Mouse (Mus musculus): ENCODE data around the gene Hmcn1. TPM values are rescaled to one million over a fixed set of nuclear protein-coding genes. Genes with fewer than 3 reads are reported as not detected.

Hmcn1 gene
- polyA plus RNA-seq (2014; fragmentation: Nextera tagmentation; extraction: Ambion mirVana) = 25.5 and 32.8 TPM in 2 replicates

DNA sequence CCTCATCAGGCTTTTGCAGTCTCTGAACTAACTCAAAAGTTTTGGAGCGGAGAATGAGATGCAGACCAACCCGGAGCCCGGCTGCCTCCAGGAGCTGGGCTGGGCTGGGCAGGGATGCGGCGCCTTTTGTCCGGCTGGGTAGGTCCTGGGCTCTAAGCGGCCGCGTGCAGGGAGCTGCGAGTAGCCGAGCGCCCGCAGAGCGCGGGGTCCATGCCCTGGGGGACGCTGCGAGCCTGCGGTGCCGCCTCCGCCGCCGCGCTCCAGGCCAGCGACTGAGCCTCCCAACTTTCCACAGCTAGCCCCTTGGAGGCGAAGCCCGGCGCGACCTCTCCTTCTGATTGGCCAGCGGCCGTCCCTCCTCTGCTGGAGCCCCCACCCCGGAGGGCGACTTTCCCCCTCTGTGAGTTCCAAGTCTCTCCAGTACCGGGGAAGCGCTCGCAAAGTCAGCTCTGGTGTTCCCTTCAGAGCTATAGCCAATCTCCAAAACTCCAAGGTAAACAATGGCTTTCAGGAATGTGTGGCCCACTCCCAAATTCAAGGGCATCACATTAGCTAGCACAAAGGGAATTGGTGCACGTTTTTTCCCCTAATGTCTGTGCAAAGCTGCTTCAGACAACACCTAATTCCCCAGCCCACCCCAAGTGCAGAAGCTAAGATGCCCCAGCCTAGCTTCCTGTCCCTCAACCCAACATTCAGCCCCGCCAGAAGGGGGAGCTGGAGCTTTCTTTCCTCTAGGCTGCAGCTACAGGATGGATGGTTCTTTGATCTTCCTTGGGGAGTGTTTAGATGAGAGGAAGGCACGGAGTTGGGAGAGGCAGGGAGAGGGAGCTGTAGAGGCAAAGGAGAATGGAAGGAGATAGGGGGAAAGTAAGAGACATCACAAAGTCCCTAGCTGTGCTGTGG is at the start of gene Hmcn1:
Gene Hmcn1, minus strand, starts transcription at position 274 of the 903 bp plus-strand sequence.
- peak within 1 kb of the TSS; percentile 83 for H3K27ac ChIP-seq (replicated peaks; ENCODE audit: low read depth, low read length)
- DNase-seq (ENCODE audit: low spot score) (peak; percentile 90), ATAC-seq (replicated peaks; ENCODE audit: insufficient number of reproducible peaks, low FRiP score, low TSS enrichment, low read depth) (peak; percentile 91)
- WGBS = under 1% methylated on average over 37 of the region's 38 CpGs
- H3K27me3 ChIP-seq (ENCODE audit: control insufficient read depth, insufficient read depth, low read length) = no peaks in the 10 kb centered on the region
- no peaks in the 10 kb centered on the region for H3K9me3 ChIP-seq (replicated peaks; ENCODE audit: control insufficient read depth, low read length)
- H3K4me3 ChIP-seq (ENCODE audit: low read depth, low read length) = peak within 1 kb of the TSS; percentile 52
- H3K4me2 ChIP-seq (ENCODE audit: low read depth, low read length) = peak within 1 kb of the TSS; percentile 60
- peak within 1 kb of the TSS; percentile 69 for H3K9ac ChIP-seq (replicated peaks; ENCODE audit: low read length)
- no peaks in the 10 kb centered on the region for H3K36me3 ChIP-seq (replicated peaks; ENCODE audit: control insufficient read depth, insufficient read depth, low read depth, low read length)
- H3K4me1 ChIP-seq (ENCODE audit: control insufficient read depth, insufficient read depth, low read length) = no peaks in the 10 kb centered on the region

DNA sequence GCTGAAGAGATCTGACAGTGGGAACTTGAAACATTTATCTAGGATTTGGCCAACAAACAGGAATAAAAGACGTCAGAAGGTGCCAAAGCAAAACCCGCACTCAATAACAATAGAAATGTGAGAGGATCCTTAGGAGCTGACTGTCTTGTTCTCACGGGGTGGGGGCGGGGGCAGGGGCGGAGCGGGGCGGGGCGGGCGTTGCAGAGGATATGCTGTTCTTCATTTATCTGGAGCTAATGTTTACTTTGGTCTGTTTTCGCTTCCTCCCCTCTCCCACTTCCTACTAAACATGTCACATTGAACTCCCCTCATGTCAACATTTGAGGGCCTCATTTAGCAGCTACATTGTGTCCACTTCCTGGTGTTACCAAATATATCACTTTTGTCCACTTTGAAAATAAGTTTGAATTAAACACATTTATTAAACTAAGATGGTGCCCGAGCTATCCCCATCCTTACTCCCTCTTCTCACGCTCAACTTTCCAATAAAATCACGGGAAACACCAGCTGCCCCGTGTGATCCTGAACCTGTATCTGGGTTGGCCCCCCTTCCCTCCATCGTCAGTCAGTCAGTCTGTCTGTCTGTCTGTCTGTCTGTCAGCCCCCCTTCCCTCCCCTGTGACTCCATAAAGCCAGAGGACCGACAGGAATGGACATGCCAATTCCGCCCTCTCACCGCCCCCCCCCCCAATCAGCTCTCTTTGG is 47.9 kb upstream of the Hmcn1 start:
- Histone ChIP-seq H3K27me3 (ENCODE audit: control insufficient read depth, insufficient read depth, low read length) (no peaks in the 10 kb centered on the region), H3K36me3 (replicated peaks; ENCODE audit: control insufficient read depth, insufficient read depth, low read depth, low read length) (no peaks in the 10 kb centered on the region), H3K4me3 (ENCODE audit: low read depth, low read length) (no peak overlapping the region), H3K9ac (replicated peaks; ENCODE audit: low read length) (no peak overlapping the region), H3K27ac (replicated peaks; ENCODE audit: low read depth, low read length) (no peak overlapping the region), H3K9me3 (replicated peaks; ENCODE audit: control insufficient read depth, low read length) (no peaks in the 10 kb centered on the region), H3K4me2 (ENCODE audit: low read depth, low read length) (no peak overlapping the region), H3K4me1 (ENCODE audit: control insufficient read depth, insufficient read depth, low read length) (0 out of 2 replicates have a peak, but pooled peaks cover 2% of the 10 kb centered on the region)
- WGBS = 48% methylated on average over 18 of the region's 18 CpGs
- ATAC-seq (replicated peaks; ENCODE audit: insufficient number of reproducible peaks, low FRiP score, low TSS enrichment, low read depth) = no peak
- no peak for DNase-seq (ENCODE audit: low spot score)

DNA sequence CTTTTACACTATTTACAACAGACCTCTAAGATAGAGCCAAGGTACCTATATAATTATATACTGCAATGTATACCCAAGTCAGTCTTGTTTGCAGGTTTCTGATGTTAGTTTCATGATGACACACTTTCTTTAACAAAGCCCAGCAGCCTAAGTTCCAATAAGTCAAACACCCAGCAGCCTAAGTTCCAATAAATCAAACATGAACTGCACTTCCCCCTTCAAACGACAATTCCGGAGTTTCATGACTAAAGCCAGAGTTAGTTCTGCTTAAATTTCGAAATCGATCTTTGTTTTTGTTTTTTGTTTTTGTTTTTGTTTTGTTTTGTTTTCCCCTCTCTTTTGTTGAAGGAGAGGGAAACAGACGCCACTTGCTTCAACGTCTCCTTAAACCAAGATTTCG is 47.1 kb upstream of the Hmcn1 start:
- Histone ChIP-seq H3K27me3 (ENCODE audit: control insufficient read depth, insufficient read depth, low read length) (no peaks in the 10 kb centered on the region), H3K36me3 (replicated peaks; ENCODE audit: control insufficient read depth, insufficient read depth, low read depth, low read length) (no peaks in the 10 kb centered on the region), H3K27ac (replicated peaks; ENCODE audit: low read depth, low read length) (no peak overlapping the region), H3K4me2 (ENCODE audit: low read depth, low read length) (no peak overlapping the region), H3K4me3 (ENCODE audit: low read depth, low read length) (no peak overlapping the region), H3K9ac (replicated peaks; ENCODE audit: low read length) (no peak overlapping the region), H3K4me1 (ENCODE audit: control insufficient read depth, insufficient read depth, low read length) (no peaks in the 10 kb centered on the region), H3K9me3 (replicated peaks; ENCODE audit: control insufficient read depth, low read length) (no peaks in the 10 kb centered on the region)
- 72% methylated on average over 7 of the region's 7 CpGs for WGBS
- DNase-seq (ENCODE audit: low spot score) (no peak), ATAC-seq (replicated peaks; ENCODE audit: insufficient number of reproducible peaks, low FRiP score, low TSS enrichment, low read depth) (no peak)

DNA sequence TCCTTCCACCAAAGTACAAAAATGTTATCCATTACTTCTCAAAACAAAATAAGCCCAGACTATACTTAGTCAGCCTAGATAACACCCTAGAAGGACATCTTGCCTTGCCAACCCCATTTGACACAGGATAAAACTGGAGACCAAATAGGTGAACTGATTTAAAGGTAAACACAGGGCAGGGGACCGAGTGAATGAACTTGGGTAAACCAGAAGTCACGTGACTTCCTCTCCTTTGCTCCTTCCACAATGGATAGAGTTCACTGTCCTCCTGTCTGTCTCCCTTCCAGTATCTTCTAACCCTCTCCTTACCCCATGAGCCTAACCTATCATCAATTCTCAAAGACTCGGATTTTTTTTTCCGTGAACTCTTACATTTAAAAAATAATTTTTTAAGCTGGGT is 46.0 kb upstream of the Hmcn1 start:
- 85% methylated on average over 4 of the region's 4 CpGs for WGBS
- no peak overlapping the region for H3K27ac ChIP-seq (replicated peaks; ENCODE audit: low read depth, low read length)
- no peaks in the 10 kb centered on the region for H3K9me3 ChIP-seq (replicated peaks; ENCODE audit: control insufficient read depth, low read length)
- H3K4me1 ChIP-seq (ENCODE audit: control insufficient read depth, insufficient read depth, low read length) = no peaks in the 10 kb centered on the region
- no peak overlapping the region for H3K4me3 ChIP-seq (ENCODE audit: low read depth, low read length)
- no peak overlapping the region for H3K4me2 ChIP-seq (ENCODE audit: low read depth, low read length)
- H3K9ac ChIP-seq (replicated peaks; ENCODE audit: low read length) = no peak overlapping the region
- no peak for ATAC-seq (replicated peaks; ENCODE audit: insufficient number of reproducible peaks, low FRiP score, low TSS enrichment, low read depth)
- DNase-seq (ENCODE audit: low spot score) = no peak
- no peaks in the 10 kb centered on the region for H3K27me3 ChIP-seq (ENCODE audit: control insufficient read depth, insufficient read depth, low read length)
- no peaks in the 10 kb centered on the region for H3K36me3 ChIP-seq (replicated peaks; ENCODE audit: control insufficient read depth, insufficient read depth, low read depth, low read length)

DNA sequence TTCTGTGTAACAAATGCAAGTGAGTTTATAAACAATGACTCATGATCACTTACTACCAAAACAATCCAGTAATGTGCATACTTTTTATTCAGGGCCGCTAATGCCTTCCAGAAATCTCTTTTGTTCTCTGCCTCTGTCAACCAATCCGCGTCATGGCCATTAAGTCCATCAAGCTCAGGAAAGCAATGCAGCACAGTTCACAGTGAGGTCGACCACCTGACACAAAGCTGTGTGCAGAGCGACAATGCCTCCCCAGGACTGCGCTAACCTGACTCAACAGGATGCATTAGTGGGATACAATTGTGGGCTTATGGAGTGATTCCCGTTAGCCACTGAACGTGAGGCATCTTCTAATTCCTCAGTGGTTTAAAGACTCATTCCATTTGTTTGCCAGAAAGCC is 45.3 kb upstream of the Hmcn1 start:
- no peaks in the 10 kb centered on the region for H3K9me3 ChIP-seq (replicated peaks; ENCODE audit: control insufficient read depth, low read length)
- no peak overlapping the region for H3K9ac ChIP-seq (replicated peaks; ENCODE audit: low read length)
- H3K36me3 ChIP-seq (replicated peaks; ENCODE audit: control insufficient read depth, insufficient read depth, low read depth, low read length) = no peaks in the 10 kb centered on the region
- peak; percentile 43 for DNase-seq (ENCODE audit: low spot score)
- H3K27me3 ChIP-seq (ENCODE audit: control insufficient read depth, insufficient read depth, low read length) = no peaks in the 10 kb centered on the region
- H3K4me1 ChIP-seq (ENCODE audit: control insufficient read depth, insufficient read depth, low read length) = no peaks in the 10 kb centered on the region
- H3K4me2 ChIP-seq (ENCODE audit: low read depth, low read length) = no peak overlapping the region
- H3K27ac ChIP-seq (replicated peaks; ENCODE audit: low read depth, low read length) = no peak overlapping the region
- 46% methylated on average over 8 of the region's 8 CpGs for WGBS
- no peak overlapping the region for H3K4me3 ChIP-seq (ENCODE audit: low read depth, low read length)
- ATAC-seq (replicated peaks; ENCODE audit: insufficient number of reproducible peaks, low FRiP score, low TSS enrichment, low read depth) = peak; percentile 49; the same call in 1 of the 2 replicates

DNA sequence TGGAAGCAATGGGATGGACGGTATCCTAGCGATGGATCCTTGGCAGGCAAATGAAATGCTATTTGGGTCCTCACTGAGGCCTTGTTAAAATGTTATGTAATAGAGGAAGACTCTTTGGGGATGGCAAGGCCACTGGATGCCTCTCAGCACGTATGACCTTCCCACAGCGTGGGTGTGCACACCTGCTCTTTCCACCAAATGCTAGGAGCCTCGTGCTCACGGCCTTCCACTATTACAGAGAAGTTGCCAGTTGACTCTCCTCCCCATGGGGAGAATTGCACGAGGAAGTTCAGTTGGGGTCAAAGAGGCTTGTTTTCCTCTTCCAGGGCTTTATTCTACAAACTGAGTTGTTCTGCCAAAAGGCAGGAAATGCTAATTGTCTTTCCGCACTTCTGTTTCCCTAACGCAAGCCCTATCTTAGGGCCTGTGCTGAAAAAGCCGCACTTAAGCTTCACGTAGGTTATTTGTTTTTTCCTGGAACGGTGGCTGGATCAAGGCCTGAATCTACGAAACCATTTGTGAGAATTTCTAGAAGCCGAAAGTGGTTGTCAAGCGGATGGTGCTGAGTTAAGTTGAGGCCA is 43.3 kb upstream of the Hmcn1 start:
- no peaks in the 10 kb centered on the region for H3K36me3 ChIP-seq (replicated peaks; ENCODE audit: control insufficient read depth, insufficient read depth, low read depth, low read length)
- H3K4me1 ChIP-seq (ENCODE audit: control insufficient read depth, insufficient read depth, low read length) = no peaks in the 10 kb centered on the region
- no peak for ATAC-seq (replicated peaks; ENCODE audit: insufficient number of reproducible peaks, low FRiP score, low TSS enrichment, low read depth)
- WGBS = 81% methylated on average over 15 of the region's 15 CpGs
- no peak overlapping the region for H3K9ac ChIP-seq (replicated peaks; ENCODE audit: low read length)
- DNase-seq (ENCODE audit: low spot score) = no peak
- no peak overlapping the region for H3K4me3 ChIP-seq (ENCODE audit: low read depth, low read length)
- no peaks in the 10 kb centered on the region for H3K9me3 ChIP-seq (replicated peaks; ENCODE audit: control insufficient read depth, low read length)
- no peak overlapping the region for H3K27ac ChIP-seq (replicated peaks; ENCODE audit: low read depth, low read length)
- H3K27me3 ChIP-seq (ENCODE audit: control insufficient read depth, insufficient read depth, low read length) = no peaks in the 10 kb centered on the region
- no peak overlapping the region for H3K4me2 ChIP-seq (ENCODE audit: low read depth, low read length)

DNA sequence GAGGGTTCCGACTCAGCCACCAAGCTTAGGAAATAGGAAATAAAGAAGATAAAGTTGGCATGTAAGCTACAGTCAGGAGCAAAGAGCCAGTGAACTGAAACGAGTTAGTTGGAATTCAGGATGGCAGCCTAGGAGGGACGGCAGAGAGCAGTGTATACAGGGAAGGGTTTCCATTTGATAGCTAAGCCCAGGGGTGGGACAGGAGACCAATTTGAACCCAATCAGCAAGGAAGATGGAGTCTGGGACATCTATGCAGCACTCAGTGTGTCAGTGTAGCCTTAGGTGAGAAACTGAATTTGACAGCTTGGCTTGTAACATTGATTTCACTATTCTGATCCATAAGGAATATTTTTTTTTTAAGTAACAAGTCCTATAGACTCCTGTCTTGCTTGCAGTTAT is 42.5 kb upstream of the Hmcn1 start:
- no peaks in the 10 kb centered on the region for H3K36me3 ChIP-seq (replicated peaks; ENCODE audit: control insufficient read depth, insufficient read depth, low read depth, low read length)
- ATAC-seq (replicated peaks; ENCODE audit: insufficient number of reproducible peaks, low FRiP score, low TSS enrichment, low read depth) = no peak
- WGBS = 81% methylated on average over 3 of the region's 3 CpGs

More for the DNA sequence above, 42.5 kb upstream of the Hmcn1 start:
- Histone ChIP-seq H3K27me3 (ENCODE audit: control insufficient read depth, insufficient read depth, low read length) (no peaks in the 10 kb centered on the region), H3K9ac (replicated peaks; ENCODE audit: low read length) (no peak overlapping the region), H3K4me2 (ENCODE audit: low read depth, low read length) (no peak overlapping the region), H3K27ac (replicated peaks; ENCODE audit: low read depth, low read length) (no peak overlapping the region), H3K4me3 (ENCODE audit: low read depth, low read length) (no peak overlapping the region), H3K9me3 (replicated peaks; ENCODE audit: control insufficient read depth, low read length) (no peaks in the 10 kb centered on the region), H3K4me1 (ENCODE audit: control insufficient read depth, insufficient read depth, low read length) (no peaks in the 10 kb centered on the region)
- DNase-seq (ENCODE audit: low spot score) = no peak

All from embryonic facial prominence, embryonic 11.5 days (tissue).